Mouse (Mus musculus): ENCODE measurements at regions not wholly inside any gene's neighbourhood (a gene's known extent, or its start where the extent isn't known, plus 50 kb on each side); places are given as distances from the start of the nearest gene placed in this dataset.
A peak's percentile ranks its signal among the peaks of the same experiment; 100 is the strongest.

DNA sequence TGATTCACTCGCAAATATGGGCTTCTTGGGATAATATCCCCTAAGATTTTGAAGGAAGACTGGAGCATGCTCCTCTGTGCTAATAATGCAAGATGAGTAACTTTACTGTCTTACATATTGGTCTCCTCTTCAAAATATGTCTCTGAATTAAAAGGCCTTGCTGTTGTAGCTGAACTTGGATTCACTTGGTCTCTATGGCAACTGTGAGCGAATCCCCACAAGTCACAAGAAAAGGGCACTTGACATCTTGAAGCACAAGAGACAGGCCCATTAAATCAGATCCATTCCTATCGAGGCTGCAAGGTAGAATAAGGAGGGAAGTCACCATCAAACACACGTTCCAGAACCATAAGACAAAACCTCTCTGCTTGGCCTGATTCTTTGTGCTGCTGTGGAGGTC, 121.6 kb upstream of the Mylip start:
- intact Hi-C loops (cut with DNase I), result no loop called here
- DNase-seq (ENCODE audit: low spot score in 2 of 2), result no peak

DNA sequence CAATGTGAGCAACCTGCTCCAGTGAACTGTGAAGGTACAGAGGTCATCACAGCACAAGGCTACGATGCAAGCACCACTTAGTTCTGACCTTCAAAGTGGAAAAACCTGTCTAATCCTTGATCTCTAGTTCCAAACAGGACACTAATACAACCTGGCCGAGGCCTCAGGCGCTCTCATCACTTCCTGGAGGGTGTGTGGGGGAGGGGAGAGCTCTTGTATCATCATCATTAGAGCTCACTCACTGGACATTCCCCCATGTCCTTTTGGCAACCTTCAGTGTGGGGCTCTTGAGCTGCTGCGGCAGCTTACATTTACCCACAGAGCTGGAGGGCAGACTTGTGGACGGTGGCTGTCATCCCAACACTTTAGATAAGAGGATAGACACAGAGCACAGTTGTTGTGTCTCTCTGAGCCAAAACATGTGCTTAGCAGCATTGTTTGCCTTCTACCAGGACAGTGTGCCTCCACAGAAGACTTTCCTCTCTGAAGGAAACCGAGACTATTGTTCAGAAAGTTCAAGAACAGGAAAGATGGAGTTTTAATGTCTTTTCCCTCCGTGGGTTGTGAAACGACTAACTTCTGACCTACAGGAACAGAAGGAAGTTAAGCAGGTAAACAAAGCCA, 115.2 kb upstream of the Mylip start:
- intact Hi-C loops (cut with DNase I), result no loop called here
- DNase-seq (ENCODE audit: low spot score in 2 of 2), result no peak

DNA sequence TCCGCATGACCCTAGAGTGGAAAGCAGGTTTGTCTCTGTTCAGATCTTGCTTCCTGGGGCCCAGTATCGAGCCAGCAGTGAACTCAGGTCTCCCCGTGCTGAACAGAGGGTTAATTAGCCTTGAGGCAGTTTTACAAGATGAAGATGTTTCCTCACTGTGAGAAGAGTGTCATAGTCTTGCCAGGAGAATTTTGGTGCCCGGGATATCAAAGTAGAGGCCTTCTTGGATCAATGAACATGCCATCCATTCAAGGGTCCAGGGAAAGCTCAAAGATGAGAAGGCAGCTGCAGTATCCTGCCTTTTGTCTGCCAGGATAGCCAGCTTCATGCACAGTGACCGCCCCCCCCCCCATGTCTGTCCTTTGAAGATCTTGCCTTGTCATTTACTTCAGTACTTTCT, 114.2 kb upstream of the Mylip start:
- intact Hi-C loops (cut with DNase I), result no loop called here
- DNase-seq (ENCODE audit: low spot score in 2 of 2), result no peak

DNA sequence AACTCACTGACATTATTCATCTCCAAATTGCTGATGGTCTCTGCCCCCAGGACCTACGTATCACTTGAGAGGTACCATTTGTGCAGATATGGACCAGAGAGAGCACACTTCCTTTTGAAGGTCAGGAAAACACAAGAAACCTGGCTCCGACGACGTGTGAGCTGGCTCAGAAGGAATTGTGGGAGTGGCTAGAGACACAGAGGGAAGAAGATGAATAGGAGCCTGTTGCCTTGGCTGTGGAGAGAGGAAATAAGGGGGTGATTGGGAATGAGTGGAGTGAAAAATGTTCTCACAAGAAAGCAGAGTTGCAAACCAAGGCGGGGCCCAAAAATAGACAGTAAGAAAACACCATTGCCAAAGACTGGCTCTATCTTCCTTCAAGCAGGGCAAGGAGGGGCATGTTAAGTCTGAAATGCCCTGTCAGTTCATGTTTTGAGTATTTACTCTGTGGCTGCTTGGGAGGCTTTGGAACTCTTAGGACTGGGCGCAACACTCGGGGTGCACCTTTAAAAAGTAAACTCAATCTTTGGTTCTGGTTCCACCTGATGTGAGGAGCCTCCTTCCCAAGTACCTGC, 111.6 kb upstream of the Mylip start:
- no peak for DNase-seq (ENCODE audit: low spot score in 2 of 2)
- intact Hi-C loops (cut with DNase I), result no loop called here

DNA sequence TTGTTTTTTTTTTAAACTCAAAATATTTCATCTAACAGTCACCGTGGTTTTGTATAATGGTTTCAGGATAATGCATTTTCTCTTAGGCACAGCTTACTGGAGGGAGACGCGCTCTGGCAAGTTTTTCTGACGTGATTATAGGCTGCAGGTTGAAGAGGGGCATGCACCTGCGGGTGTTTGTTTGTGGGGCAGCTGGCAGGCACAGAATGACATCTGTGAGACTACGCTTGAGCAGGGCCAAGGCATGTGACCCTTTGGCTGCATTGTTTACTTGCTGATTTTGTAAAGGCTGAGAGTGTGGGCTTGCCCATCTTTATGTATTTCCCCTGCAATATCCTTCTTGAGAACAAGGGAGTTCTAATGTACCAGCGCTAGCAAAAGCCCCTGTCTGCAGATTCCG, 108.4 kb upstream of the Mylip start:
- intact Hi-C loops (cut with DNase I), result no loop called here
- DNase-seq (ENCODE audit: low spot score in 2 of 2), result no peak

DNA sequence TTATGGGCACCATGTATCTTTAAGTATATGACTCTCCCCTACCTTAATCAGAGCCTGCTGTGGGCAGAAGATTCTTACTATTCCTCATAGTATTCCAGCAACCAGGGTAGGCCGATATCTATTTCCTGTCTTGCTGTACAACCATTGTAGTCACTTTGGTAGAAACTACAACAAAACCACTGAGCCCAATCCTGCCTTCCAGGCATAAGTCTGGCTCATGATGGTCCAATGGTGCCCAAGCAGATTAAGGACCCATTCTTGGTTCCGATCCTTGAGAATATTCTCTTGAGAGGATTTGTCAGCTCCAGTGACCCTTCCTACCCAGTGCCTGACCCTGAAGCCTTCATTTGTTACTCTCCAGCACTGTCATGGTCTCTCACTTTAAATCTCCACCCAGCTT, 102.9 kb upstream of the Mylip start:
- intact Hi-C loops (cut with DNase I), result no loop called here
- DNase-seq (ENCODE audit: low spot score in 2 of 2), result no peak

DNA sequence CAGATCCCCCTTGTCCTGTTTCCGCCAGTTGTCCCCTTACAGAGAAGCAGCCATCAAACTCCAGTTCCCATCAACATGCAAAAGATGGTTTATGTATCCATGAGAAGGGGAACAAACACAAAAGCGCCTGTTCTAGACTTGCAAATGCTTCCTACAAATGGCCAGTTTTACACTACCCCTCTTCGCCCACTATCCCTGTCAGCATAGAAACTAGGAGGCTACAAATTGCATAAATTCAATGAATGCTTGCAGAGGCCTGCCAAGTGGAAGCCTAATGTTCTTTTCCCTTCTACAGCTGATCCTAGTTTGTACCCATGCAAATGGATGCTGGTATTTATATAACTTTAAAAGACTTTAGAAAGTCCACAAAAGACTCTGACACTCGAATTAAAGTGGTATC, 102.3 kb upstream of the Mylip start:
- DNase-seq (ENCODE audit: low spot score in 2 of 2), result no peak
- intact Hi-C loops (cut with DNase I), result no loop called here

DNA sequence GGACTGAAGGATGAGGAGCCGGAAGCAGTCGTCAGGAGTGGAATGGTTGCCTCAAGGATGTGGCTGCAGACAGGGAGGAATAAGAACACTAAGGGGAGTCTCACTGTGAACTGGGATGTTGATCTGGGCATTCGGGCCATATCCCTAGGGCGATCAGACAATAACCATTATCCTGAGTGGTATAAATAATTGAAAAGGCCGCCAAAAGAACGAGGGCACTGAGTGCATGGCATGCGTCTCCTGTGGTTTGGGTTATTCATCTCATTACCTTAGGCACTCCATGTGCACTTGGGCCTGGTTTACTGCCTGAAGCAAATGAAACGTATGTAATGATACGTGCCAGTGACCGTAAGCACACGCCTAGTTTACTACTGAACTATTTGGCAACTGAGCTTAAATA, 99.6 kb upstream of the Mylip start:
- DNase-seq (ENCODE audit: low spot score in 2 of 2), result no peak
- intact Hi-C loops (cut with DNase I), result no loop called here

DNA sequence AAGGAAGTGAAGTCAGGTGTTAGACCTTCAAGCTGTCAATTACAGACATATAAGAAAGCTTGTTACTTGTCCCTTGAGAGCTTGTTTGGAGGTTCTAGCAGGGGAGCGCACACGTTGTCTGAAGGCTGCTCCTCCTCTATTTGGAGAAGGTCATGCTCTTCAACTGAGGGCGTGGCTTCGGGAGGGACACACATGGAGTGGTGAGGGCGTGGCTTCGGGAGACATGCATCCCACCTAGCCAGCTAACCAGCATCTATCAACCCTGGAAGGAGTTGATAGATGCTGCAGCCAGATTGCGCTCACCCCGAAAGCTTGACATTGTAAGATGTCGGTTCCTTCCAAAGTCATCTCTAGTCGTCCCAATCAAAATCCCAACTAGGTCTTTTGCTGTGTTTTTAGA, 94.9 kb upstream of the Mylip start:
- intact Hi-C loops (cut with DNase I), result no loop called here
- no peak for DNase-seq (ENCODE audit: low spot score in 2 of 2)

DNA sequence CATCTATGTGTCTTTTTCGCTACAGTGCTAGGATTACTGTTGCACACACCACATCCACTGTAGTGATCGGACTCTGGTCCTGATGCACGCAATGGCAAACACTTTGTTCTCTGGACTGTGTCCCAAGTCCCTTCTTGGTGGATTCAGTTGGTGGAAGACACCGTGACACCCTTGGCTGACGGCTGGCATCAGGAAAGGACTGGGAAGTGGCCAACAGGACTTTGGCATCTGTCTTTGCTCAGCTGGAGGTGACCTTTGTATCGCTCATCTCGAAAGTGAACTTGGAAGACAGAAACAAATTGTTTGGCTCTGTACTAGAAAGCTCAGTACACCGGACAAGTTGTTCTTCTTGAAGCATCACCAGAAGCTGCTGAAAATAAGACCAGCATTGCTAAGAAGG, 88.9 kb upstream of the Mylip start:
- intact Hi-C loops (cut with DNase I), result no loop called here

DNA sequence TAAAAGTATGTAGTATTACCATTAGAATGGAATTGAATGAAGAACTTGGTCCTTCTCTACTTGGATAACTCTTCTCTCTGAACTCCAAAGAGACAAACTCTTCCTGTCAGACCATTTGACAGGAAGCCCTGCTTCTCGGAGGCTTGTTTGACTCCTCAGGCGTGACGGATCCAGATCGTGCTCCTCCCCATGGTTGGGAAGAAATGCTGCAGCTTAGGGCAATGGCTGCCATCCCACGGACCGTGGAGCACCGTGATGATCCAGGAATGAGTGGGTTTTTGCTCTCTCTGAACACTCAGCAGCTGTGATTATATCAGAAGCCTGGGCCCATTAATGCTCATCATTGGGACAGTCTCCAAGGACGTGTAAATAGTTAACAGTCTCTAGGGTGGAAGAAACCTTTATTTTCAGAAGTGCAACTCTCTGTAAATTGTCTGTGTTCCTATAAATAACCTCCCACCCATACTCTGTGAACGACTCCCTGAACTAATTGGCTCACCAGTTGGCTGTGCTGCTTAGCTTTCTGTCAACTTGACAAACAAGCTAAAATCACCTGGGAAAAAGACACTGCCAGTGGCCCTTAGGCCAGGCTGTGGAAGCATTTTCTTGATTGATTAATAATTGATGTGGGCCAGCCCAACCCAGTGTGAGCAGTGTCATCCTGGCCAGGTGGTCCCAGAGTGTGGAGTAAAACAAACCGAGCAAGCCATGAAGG, 88.2 kb upstream of the Mylip start:
- intact Hi-C loops (cut with DNase I), result no loop called here
- no peak for DNase-seq (ENCODE audit: low spot score in 2 of 2)

More for the DNA sequence above, 88.9 kb upstream of the Mylip start:
- DNase-seq (ENCODE audit: low spot score in 2 of 2), result no peak

DNA sequence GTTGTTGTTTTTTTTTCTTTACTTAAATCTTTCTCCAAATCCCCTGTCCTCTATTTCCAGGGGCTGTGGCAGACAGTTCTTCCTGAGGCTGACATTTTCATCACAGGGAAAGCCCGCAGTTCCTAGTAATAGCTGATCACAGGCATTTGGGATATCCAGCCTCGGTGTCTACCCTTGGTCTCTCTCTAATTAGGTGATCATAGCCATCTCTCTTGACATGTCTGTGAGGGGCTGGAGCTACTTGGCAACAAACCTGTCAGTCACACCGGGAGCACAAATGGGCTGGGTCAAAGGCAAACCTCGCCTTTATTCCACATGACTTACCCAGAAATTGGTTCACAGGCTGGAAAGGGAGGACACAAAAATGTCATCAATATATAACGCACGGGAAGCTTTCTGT, 86.7 kb upstream of the Mylip start:
- DNase-seq (ENCODE audit: low spot score in 2 of 2), result no peak
- intact Hi-C loops (cut with DNase I), result no loop called here

DNA sequence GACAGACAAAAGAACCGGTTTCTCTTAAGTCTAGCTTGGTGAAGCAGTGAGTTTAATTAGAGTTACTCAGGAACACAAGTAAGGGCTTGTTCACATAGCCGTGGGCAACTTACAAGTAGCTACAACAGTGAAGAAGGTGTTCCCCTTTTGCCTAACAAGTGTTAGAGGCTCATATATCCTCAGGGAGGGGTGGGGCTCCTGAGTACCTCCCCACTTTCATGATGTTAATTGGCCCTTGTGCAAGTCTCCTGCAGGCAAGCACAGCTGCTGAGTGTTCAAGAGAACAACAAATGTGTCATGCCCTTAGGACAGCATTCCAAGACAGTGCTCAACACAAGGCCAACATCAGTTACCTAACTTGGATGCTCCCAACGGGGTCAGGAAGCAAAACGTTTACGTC, 83.4 kb upstream of the Mylip start:
- intact Hi-C loops (cut with DNase I), result no loop called here
- no peak for DNase-seq (ENCODE audit: low spot score in 2 of 2)

DNA sequence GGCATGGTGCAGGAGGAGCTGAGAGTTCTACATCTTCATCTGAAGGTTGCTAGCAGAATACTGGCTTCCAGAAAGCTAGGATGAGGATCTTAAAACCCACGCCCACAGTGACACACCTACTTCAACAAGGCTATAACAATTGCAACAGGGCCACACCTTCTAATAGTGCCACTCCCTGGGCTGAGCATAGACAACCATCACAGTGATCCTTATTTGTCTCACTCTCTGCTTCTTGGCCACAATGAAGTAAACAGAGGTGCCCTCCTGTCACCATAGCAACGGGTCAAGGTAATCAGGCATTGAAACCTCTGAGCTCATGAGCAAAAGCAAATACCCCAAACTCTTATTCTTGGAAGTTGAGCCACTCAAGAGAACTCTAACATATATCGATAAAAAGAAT, 82.3 kb upstream of the Mylip start:
- no peak for DNase-seq (ENCODE audit: low spot score in 2 of 2)
- intact Hi-C loops (cut with DNase I), result no loop called here

DNA sequence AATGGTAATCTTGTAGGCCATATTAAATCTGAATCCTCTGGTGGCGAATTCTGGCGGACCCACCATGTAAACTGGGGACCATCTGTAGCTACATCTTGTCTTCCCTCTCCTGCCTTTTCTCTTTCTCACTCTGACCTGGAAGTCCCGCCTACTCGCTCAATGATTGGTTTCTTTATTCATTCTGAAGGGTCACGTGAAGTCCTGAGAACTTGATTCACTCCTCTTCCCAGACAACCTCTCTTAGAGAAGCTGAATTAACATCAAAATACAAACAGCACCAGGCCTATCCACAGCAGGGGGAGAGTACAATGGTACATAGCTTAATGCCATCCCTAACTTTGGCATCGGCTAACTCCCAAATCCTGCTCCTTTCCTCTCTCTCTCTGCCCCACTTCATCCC, 69.9 kb upstream of the Mylip start:
- intact Hi-C loops (cut with DNase I), result no loop called here
- no peak for DNase-seq (ENCODE audit: low spot score in 2 of 2)

DNA sequence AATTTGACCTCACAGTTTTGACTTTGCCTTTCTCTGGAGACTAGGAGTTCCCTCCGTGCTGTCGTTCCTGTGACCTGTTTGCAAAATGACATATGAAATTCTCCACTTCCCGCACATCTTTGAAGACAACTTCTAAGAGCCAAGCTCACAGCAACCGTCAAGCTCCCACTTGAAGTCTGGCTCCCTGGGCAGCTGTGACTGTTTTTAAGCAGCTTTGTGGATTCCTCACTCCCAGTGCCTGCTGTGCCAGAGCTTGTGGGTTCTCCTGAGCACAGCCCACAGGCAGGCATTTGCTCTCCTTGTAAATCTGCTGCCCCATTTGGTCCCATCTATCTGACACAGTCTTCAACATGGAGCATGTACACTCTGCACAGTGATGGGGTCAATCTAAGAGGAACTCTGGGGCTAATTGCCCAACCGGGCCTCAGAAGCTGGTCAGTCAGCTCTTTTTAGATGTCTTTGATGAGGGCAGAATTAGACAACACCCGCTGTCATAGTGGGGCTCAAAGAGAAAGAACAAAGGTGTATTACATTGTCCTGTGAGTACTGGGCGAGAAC, 63.7 kb upstream of the Mylip start:
- intact Hi-C loops (cut with DNase I), result no loop called here
- peak in 1 of 2 experiments; percentile 29 for DNase-seq (ENCODE audit: low spot score in 2 of 2)

DNA sequence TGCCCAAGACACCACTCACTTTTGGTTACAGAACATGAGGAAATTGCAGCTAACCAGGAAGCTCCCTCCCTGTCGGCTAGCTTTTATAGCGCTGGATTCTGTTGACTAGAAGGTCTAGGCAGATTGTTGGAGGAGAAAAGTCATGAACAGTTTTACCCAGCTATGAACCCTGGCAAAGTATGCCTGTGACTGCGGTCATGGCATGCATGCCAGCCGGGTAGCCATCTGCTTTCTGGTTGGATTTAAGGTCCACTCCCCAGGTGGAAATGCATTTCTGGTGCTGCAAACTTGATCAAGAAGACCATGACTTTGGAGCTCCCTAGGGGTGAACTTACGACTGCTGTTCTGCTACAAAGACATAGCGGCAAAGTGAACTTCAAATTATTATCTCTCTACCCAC, 62.8 kb upstream of the Mylip start:
- intact Hi-C loops (cut with DNase I), result no loop called here
- no peak for DNase-seq (ENCODE audit: low spot score in 2 of 2)

DNA sequence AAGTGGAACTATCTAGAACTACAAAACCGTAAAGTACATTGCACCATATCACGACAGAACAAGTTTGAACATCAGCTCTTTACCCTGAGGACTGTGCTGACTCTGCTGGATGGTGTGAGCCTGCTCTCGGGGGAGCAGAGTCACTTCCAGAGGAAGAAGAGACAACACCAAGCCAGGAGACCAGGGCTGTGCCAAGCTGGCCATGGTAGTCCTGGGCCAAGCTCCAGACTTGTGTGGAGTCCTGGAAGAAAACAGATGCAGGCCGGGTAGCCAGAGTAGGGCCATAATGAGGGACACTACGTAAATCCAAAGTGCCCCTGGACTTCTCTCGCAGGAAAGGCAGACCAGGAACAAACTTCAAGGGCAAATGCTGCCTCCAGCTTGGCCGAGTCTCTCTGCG, 59.0 kb upstream of the Mylip start:
- DNase-seq (ENCODE audit: low spot score in 2 of 2), result no peak
- intact Hi-C loops (cut with DNase I), result no loop called here

DNA sequence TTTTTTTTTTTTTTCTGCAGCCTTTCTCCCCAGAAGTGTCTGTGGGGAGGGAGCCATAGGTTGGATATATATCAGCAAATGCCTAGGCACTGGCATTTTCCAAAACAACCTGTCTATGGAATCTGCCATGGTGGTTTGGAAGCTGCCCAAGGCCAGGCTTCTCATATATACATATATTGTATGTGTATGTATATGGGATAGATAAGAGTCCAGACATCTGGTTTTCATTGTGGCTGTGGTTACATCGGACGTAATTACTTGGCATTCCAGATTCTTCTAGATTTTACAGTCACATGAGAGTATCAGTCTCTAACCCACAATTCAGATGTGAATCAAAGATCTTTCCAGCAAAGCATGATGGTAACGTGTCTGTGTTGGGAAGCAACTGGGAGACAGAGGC, 57.5 kb upstream of the Mylip start:
- no peak for DNase-seq (ENCODE audit: low spot score in 2 of 2)
- intact Hi-C loops (cut with DNase I), result no loop called here

DNA sequence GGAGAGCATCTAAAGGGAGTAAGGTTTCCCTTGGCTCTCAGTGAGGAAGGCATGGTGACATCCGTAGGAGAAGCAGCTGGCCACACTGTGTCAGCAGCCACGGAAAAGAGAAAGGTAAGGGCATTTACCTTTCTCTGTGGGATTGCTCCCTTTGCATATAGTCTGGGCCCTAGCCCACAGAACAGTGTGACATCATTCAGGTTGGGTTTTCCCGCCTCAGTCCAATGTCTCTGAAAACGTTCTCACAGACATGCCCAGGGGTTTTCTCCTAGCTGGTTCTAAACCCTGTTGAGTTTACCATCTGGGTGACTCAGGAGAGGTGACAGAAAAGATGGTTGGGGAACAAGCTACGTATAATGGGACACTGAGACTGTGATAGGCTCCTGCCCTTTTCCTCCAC, 55.9 kb upstream of the Mylip start:
- intact Hi-C loops (cut with DNase I), result no loop called here
- no peak for DNase-seq (ENCODE audit: low spot score in 2 of 2)

Data from left cerebral cortex, postnatal 36 days (tissue).